Mouse (Mus musculus): ENCODE measurements at regions not wholly inside any gene's neighbourhood (a gene's known extent, or its start where the extent isn't known, plus 50 kb on each side); places are given as distances from the start of the nearest gene placed in this dataset.
"Not testable (repeated sequence)": the region's sequence is repeated elsewhere in the genome, so short reads cannot be mapped to it uniquely, and the experiment has no call there.

DNA sequence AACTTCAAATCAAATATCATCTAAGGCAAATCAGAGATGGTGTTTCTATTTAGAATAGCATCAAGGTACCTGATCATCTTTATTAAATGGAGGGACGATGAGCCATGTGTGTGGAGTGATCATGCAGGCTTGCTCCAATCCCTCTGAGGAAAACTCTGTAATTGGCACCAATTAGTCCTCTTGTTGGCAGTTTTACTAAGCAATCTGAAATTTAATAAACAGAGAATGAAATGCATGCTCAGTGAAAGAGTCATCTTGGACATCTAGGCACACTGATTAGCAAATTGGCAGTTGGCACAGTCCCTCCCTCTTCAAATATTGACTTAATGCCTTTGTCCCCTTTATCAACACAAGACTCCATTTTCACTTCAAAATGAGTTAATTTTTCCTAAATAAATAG, 951.6 kb downstream of the Robo1 start:
- intact Hi-C loops (cut with DNase I), result no loop called here

DNA sequence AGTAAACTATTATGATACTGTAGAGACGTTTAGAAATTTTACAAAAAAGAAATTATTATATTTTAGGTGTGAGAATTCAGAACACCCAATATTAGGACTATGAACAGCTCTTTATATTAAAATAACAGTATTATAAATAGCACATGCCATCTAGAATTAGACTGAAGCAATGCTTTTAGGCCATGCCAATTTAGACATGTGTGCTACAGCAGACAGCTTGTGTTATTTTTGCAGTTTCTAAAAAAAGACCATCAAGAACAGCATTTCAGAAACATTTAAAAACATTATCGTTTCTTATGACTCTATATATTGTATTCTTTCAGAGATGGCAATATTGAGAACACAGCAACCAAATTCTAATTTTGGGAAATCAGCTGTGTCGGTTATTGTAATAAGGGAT, 951.2 kb downstream of the Robo1 start:
- intact Hi-C loops (cut with DNase I), result no loop called here
- DNase-seq (ENCODE audit: extremely low spot score in 1 of 2, low spot score in 2 of 2), result no peak

More for the DNA sequence above, 951.6 kb downstream of the Robo1 start:
- DNase-seq (ENCODE audit: extremely low spot score in 1 of 2, low spot score in 2 of 2), result no peak

DNA sequence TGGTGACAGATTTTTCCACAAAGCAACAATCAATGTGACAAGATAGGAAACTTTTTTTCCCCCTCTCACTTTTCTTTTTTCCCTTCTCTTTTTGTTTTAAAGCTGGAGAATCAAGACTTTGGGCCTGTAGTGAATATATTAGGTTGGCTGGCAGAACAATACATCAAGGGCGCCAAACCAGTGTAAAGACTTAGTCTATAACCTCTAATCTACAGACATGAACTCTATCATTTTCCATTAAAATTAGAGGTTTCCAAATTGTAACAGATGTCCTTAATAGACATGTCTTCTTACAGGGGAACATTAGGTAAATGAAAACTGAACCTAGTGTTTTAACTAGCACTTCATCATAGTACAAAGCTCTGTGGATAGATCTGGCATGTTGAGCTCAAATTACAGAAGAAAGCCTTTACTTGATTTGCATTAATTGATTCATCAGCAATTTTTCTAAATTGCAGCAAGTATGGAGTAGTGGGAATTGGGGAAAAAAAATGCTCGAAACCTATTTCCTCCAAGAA, 937.0 kb downstream of the Robo1 start:
- DNase-seq (ENCODE audit: extremely low spot score in 1 of 2, low spot score in 2 of 2), result no peak

DNA sequence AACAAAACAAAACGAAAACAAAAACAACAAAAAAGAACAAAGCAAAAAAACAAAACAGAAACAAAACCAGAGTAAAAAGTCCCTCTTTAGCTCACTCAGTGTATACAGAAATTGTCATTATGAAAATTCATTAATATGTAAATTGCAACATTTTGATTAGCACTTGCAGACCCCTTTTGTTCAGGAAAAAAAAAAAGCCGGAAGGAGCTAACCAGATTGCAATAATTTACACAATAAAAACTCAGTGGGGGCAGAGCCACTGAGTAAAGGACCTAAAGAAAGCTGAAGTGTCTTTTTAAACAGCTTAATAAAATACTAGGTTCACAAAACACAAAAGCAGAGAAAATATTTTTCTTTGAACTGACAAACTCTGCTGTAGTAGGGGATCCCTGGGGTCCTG, 922.5 kb downstream of the Robo1 start:
- no peak for DNase-seq (ENCODE audit: extremely low spot score in 1 of 2, low spot score in 2 of 2)
- intact Hi-C loops (cut with DNase I), result no loop called here

More for the DNA sequence above, 937.0 kb downstream of the Robo1 start:
- intact Hi-C loops (cut with DNase I), result no loop called here

DNA sequence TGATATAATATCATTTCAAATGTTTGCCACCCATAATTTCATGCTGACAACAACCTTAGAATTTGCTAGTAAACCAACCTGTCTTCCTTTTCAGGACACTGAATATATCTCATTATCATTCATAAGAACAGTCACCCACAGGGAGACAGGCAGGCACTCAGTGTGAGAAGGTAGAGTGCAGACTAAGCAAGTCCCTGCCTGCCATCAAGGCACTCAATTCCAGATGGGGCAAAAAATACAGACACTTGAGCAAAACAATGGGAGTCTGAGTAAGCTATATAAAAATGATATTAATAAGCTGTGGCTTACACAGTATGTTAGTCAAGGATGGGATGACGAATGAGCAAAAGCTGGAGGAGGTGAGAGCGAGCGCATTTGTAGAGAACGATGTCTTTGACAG, 909.4 kb downstream of the Robo1 start:
- intact Hi-C loops (cut with DNase I), result no loop called here

DNA sequence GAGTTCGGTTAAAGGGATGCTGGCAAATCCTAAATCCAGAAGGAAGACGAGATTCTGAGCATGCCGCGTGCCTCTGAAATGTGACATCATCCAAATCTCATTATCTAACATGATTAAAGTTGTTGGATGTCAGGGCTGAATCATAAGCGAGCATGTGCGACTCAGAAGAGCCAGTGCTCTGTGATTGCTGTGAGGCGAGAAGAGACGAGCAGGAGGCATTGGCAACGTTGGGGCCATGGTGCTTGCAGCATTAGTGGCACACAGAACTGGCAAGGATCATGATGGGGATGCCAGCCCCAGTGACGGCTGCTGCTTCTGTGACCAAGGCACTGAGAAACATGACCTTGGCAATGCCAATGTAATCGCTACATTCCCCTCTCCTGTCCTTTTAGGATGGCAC, 895.4 kb downstream of the Robo1 start:
- intact Hi-C loops (cut with DNase I), result no loop called here
- no peak for DNase-seq (ENCODE audit: extremely low spot score in 1 of 2, low spot score in 2 of 2)

More for the DNA sequence above, 909.4 kb downstream of the Robo1 start:
- no peak for DNase-seq (ENCODE audit: extremely low spot score in 1 of 2, low spot score in 2 of 2)

DNA sequence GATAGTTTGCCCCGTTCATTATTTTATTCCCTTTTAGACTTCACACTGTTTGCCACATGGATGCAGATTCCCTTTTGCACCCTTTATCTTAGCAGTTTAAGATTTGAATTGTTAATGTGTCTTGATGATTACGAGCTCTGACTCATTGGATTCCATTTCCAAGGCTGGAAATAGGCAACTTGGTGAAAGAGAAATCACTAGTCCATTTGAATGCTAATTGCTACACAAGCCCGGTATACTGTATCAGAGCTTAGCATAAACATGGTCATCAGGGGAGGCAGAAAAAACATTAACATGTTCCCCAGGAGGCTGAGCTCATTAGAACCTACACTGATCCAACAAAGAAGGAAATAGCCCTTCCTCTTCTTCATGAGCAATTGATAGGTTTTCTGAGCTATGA, 892.9 kb downstream of the Robo1 start:
- intact Hi-C loops (cut with DNase I), result no loop called here
- no peak for DNase-seq (ENCODE audit: extremely low spot score in 1 of 2, low spot score in 2 of 2)

DNA sequence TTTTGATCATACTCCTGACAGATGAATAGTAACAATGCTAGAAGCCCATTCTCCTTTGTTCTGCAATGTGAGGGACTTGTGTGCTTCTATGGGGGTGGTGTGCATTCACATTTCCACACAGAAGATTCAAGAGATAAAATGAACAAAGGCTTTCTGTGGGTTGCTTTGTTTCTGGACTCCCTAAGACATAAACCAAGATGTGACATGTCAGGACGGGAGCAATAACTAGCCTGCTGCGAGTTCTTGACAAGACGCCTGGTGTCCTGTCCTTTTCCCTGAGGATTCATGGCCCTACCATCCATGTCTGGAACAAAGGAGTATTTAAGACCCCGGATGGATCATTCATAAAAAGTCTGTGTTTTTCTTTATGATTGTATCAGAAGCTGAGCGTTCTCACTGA, 874.7 kb downstream of the Robo1 start:
- intact Hi-C loops (cut with DNase I), result no loop called here
- DNase-seq (ENCODE audit: extremely low spot score in 1 of 2, low spot score in 2 of 2), result no peak

DNA sequence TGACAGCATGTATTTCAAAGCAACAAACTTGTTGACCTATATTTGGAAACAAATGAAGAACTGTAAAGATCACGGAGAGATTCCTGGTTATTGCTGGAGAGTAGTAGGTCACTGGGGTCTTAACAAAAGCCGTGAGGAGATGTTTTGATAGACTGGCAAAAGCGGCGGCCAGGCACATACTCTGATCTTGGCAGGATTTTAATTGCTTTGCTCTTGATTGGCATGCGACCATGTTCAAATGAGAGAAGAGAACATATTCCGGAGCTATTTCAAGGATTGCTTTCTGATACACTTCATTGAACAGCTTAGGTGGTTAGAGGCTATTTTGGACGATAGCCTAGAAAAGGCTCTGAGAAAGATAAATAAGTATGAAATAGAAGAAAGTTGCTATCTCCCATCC, 874.2 kb downstream of the Robo1 start:
- intact Hi-C loops (cut with DNase I), result no loop called here
- DNase-seq (ENCODE audit: extremely low spot score in 1 of 2, low spot score in 2 of 2), result no peak

DNA sequence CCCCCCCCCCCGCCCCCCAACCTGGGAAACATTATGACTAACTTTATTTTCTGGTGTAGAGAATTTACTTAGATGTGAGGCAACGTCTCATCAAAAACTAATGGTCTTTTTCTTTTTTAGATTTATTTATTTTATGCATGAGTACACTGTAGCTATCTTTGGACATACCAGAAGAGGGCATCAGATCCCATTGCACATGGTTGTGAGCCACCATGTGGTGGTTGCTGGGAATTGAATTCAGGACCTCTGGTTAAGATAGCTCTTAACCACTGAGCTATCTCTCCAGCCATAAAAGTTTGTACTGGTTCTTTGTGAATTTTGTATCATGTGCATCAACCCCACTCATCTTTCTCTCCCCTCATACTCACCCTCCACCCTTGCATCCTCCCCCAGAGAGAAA, 847.3 kb downstream of the Robo1 start:
- DNase-seq (ENCODE audit: extremely low spot score in 1 of 2, low spot score in 2 of 2), result no peak
- intact Hi-C loops (cut with DNase I), result no loop called here

DNA sequence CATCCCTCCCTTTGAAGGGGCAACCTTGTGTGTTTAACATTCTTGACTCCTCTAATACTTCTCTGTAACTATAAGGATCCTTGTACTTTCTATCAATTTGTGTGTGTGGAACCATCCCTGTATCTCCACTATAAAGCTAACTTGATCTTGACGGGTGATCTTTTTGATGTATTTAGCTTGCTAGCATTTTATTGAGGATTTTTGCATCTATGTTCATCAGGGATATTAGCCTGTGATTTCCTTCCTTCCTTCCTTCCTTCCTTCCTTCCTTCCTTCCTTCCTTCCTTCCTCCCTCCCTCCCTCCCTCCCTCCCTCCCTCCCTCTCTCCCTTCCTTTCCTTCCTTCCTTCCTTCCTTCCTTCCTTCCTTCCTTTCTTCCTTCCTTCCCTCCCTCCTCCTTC, 819.8 kb downstream of the Robo1 start:
- intact Hi-C loops (cut with DNase I); DNase-seq (ENCODE audit: extremely low spot score in 1 of 2, low spot score in 2 of 2): not testable (repeated sequence)

DNA sequence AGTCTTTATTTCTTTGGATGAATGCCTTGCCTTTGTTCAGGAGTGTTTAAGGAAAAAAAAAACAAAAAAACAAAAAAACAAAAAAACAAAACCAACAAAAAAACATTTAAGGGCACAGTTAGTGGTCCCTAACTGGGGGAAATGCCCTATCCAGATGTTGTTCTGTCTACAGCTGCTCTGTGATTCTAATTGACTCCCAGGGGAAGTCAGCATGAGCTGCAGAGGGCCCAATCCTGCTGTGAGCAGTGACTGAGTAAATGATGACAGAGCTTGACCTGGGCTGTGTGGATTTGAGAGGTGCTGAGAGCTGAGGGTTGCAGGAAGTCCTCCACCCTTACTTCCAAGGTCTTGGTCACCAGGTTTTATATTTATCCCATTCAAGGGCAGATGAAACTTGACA, 812.5 kb downstream of the Robo1 start:
- intact Hi-C loops (cut with DNase I), result no loop called here
- DNase-seq (ENCODE audit: extremely low spot score in 1 of 2, low spot score in 2 of 2), result no peak

DNA sequence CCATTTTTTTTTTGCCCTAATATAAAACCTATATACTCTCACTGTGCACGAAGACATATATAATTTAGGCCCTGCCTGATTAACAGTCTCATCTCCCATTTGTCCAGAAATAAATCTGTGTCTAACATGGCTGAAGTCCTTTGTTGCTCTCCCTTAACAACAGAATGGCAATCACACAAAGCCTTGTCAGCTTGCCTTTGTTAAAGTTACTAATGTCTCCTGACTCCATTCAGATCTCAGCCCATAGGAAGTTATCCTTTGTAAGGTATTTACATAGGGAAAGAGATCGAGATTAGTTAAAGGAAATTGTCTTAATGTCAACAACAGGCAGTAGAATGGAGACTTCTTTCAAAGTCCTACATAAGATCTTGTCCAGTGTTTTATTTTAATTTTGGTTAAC, 809.2 kb downstream of the Robo1 start:
- DNase-seq (ENCODE audit: extremely low spot score in 1 of 2, low spot score in 2 of 2), result no peak
- intact Hi-C loops (cut with DNase I), result no loop called here

DNA sequence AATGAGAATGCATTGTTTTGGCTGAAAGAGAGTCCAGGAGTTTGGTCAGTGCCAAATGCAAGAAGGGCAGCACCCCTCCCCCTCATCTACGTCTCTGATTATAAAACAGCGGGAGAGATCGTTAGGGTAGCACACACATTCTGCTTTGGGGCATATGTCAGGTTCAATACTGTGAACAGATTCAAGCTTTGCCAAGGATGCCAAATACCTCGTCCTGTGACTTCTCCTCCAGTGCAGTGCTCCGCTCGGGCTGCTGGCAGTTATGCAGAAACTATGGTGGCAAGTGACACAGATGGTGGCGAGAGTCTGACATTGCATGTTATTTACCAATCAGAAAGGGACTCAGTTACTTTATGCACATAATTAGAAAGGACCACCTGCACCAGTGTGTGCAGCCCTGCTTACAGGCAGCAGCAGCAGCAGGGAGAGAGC, 799.9 kb downstream of the Robo1 start:
- DNase-seq (ENCODE audit: extremely low spot score in 1 of 2, low spot score in 2 of 2), result no peak
- intact Hi-C loops (cut with DNase I), result loop anchor here (10.0 kb wide), 1 partner anchor 1307 kb away; the partner anchor contains the start of gene Robo2

DNA sequence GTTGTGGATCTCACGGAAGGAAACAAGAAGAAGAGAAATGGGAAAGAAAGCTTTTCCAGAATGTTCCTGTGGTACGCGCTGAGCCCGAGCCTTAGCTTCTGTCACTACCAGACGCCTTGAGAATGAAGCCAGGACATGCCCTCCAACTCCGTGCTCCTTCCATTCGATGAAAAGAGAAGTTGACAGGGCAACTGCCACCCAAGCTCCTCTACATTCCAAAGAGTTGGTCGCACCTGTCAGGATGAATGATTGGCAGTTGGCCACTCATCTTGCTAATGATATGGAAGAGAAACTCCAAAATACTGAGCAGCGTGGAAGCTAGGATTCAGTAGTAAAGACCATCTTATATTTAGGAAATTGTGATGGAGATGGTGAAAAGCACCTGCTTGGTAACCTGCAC, 799.5 kb downstream of the Robo1 start:
- intact Hi-C loops (cut with DNase I), result loop anchor here (10.0 kb wide), 1 partner anchor 1307 kb away; the partner anchor contains the start of gene Robo2
- no peak for DNase-seq (ENCODE audit: extremely low spot score in 1 of 2, low spot score in 2 of 2)

DNA sequence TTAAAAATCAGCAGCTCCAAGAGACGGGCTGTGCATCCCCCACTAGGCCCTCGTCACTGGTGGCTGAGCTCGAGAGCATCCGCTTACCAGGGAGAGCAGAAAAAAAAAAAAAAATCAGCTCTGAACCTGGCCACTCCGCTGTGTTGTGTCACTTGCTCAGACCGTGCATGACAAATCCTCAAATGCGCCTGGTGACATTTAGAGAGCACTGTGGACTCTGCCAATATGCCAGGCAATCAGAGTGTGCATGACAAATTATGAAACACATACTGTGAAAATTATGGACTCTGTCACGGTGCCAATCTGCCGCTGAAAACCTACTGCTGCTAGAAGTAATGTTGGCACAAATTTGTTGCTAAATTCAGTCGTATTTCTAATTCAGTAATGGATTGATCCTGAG, 797.4 kb downstream of the Robo1 start:
- peak; percentile 37 to 61 for DNase-seq (ENCODE audit: extremely low spot score in 1 of 2, low spot score in 2 of 2)
- intact Hi-C loops (cut with DNase I), result loop anchor here (10.0 kb wide), 1 partner anchor 1309 kb away; the partner anchor contains the start of gene Robo2

DNA sequence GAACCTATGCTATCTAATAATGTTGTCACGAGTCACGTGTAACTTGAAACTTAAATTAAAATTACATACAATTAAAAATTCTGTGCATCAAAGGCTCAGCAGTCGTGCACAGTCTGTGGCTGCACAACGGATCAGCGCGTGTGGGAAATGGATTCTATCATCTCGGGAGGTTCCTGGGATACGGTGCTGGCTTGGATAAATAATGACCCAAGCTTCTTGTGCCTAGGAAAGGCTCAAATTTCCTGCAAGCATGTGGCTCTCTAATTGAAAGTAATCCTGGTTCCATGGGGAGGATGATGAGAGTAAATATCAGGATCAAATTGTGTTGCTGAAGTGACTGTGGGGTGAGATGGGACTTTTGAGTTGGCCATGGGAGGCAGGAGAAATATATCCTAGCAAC, 792.2 kb downstream of the Robo1 start:
- DNase-seq (ENCODE audit: extremely low spot score in 1 of 2, low spot score in 2 of 2), result no peak
- intact Hi-C loops (cut with DNase I), result loop anchor here (10.0 kb wide), 1 partner anchor 1315 kb away; the partner anchor contains the start of gene Robo2

DNA sequence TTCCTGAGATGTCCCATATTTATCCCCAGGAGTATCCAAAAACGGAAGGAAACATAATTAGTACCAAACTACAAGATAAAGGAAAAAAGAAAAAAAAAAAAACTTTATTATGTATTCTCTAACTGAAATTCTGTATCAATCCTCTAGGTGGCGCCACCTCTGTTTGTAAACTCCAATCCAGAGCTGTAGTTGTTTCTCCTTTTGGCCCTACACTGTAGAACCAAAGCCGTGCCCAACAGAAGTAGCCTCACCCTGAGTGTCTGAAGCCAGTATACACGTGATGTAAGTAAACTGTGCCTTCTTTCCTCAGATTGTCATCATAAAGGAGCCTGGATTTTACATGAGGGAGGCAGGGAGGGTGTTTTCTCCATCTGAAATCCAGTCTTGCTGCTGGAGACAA, 790.7 kb downstream of the Robo1 start:
- intact Hi-C loops (cut with DNase I), result no loop called here
- DNase-seq (ENCODE audit: extremely low spot score in 1 of 2, low spot score in 2 of 2), result peak in 1 of 2 experiments; percentile 22

DNA sequence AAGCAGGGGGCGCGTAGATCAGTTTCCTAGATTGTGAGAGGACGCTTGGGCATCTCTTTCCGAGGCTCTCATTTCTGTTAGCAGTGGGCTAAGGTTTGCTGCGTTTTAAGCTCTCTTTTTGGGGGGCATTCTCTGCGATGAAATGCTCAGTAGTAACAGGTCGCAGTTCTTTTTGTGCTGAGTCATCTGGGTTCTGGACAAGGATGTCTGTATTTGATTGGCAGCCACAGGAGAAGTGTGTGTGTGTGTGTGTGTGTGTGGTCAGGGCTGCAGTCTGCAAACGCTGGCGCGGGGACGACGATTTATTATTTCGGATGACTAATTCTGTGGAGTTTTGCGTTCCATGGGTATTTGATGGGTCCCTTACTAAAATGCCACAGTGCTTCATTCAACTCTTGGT, 789.1 kb downstream of the Robo1 start:
- DNase-seq (ENCODE audit: extremely low spot score in 1 of 2, low spot score in 2 of 2), result no peak

DNA sequence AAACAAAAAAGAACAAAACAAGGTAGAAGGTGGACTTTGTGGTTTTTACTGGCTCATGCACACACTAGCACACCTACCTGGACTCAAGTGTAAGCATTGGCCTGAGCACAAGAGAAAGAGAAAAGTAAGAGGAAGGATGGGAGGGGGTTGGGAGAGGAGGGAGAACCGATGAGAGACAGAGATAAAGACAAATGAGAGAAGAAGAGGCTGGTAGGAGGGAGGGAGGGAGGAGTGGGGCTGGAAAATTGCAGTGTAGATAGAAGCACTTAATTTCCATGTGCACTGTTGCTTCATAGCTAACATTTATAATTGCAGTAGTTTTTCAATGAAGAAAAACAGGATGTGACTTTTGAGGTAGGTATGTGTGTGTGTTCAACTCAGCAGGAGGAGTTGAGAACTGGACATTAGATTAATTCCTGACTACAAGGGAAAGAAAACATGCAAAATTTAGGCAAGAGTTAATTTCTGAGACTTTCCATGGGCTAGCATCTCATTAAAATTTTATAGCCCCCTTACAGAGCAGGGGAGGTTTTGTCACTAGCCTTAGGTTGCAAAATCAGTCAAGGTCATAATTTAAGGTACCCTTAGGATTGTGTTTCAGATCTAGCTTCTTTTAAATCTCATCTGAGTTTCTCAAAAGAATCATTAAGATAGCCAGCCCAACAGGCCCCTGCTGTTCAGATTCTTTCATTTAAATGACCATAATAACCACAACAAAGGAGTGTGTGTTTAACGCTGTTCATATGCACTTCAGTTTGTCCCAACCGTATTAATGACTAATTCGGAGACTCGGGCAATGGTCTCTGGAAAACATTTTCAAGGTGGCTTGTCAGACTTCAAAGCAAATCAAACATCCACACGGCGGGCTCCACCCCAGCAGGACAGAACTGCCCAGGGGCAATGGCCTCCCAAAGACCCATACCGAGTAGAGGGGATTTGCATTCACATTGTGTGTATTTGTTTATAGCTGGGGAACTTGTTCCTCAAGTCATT, 788.3 kb downstream of the Robo1 start:
- intact Hi-C loops (cut with DNase I), result no loop called here
- no peak for DNase-seq (ENCODE audit: extremely low spot score in 1 of 2, low spot score in 2 of 2)

More for the DNA sequence above, 789.1 kb downstream of the Robo1 start:
- intact Hi-C loops (cut with DNase I), result no loop called here

Data from left cerebral cortex, postnatal 10 days (tissue).